Mouse (Mus musculus) megakaryocyte, embryonic 14.5 days (primary cell): ENCODE data around the gene Josd2.

Experiments used
- FLI1 ChIP-seq: IDR thresholded peaks from 2 replicates; pipeline ENCODE4 v1.6.1; 2012; ENCODE audit warnings: low read length, inconsistent platforms, mixed read lengths
- GATA1 ChIP-seq: IDR thresholded peaks from 3 replicates; pipeline ENCODE4 v1.6.1; 2012; ENCODE audit warnings: mixed read lengths, low read length, inconsistent platforms, borderline replicate concordance

DNA sequence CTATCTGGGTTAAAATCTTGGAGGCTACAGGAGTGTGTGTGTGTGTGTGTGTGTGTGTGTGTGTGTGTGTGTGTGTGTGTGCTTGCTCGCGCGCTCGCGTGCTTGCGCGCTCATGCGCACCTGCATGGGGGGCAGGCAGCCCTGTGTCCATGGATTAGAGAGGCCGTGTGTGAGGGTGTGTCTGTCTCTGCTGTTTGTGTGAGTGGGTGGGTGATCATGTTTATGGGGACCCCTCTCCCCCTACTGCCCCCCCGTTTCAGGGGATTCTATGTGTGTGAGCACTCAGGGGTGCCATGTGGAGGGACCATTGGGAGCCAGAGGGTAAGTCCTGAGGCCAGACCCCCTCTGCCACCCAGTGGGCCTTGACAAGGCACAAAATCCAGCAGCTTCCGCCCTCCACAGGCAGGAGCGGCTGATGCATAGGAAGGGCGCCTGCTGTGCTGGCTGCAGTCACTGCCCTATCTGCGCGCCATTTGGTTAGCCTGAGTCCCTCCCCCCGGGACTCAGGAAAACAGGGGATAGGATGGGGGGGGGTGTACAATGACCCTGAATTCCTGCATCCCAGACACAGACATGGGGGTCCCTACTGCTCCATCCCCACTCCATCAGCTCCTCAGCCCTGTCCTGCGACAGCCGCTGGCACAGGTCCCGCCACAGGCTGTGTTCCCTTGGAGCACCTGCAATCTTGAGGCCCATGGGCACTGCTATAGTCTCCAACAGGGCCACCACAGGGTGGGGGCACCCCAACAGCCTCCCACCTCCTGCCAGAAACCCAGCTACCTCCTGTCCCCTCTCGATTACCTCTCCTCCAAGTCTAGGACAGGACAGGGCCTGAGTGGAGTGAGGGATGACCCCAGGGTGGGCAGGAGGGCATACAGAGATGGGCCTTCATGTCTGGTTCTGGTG lies 24.3 kb upstream of the Josd2 start:
- TF ChIP-seq GATA1 (no peak), FLI1 (no peak)
